Mouse (Mus musculus) lung, embryonic 15.5 days (tissue): ENCODE measurements at regions not wholly inside any gene's neighbourhood (a gene's known extent, or its start where the extent isn't known, plus 50 kb on each side); places are given as distances from the start of the nearest gene placed in this dataset.

Experiments used
- ATAC-seq: fragments of 200-750 bp; cut with Nextera tagmentation; 2 replicates; pipeline ENCODE4 v1.8.0; 2017; ENCODE audit warnings: moderate number of reproducible peaks, borderline replicate concordance; ENCODE audit not compliant: low FRiP score, low TSS enrichment; ENCODE audit errors: extremely low read depth
- H3K27ac ChIP-seq: fragments of 300-500 bp; sonication (generic); 2 replicates; pipeline ENCODE4 v1.5.1; 2015; ENCODE audit warnings: moderate library complexity, mild to moderate bottlenecking, inconsistent platforms
- H3K27me3 ChIP-seq: fragments of 300-500 bp; sonication (generic); 2 replicates; pipeline ENCODE4 v1.6.1; 2015; ENCODE audit warnings: inconsistent platforms
- H3K36me3 ChIP-seq: fragments of 300-500 bp; sonication (generic); 2 replicates; pipeline ENCODE4 v1.6.1; 2015; ENCODE audit warnings: inconsistent platforms
- H3K4me1 ChIP-seq: fragments of 300-500 bp; sonication (generic); 2 replicates; pipeline ENCODE4 v1.6.1; 2015; ENCODE audit warnings: inconsistent platforms
- H3K4me2 ChIP-seq: fragments of 300-500 bp; sonication (generic); 2 replicates; pipeline ENCODE4 v1.6.1; 2015; ENCODE audit warnings: inconsistent platforms, mild to moderate bottlenecking, moderate library complexity
- H3K4me3 ChIP-seq: fragments of 300-500 bp; sonication (generic); 2 replicates; pipeline ENCODE4 v1.5.1; 2015; ENCODE audit warnings: mild to moderate bottlenecking, inconsistent platforms
- H3K9ac ChIP-seq: fragments of 300-500 bp; sonication (generic); 2 replicates; pipeline ENCODE4 v1.6.1; 2015; ENCODE audit warnings: inconsistent platforms
- H3K9me3 ChIP-seq: fragments of 300-500 bp; sonication (generic); 2 replicates; pipeline ENCODE4 v1.6.1; 2016; ENCODE audit warnings: inconsistent platforms
- WGBS: fragments of 180-500 bp; shearing (Covaris S2); methylation state at CpG from one replicate; pipeline ENCODE4 v1.1.7; 2015; 5-methylcytosine and 5-hydroxymethylcytosine counted together

- H3K27me3 ChIP-seq: no peaks in the 10 kb centered on the region
- no peak overlapping the region for H3K4me2 ChIP-seq
- no peak for ATAC-seq
- H3K4me3 ChIP-seq: no peak overlapping the region
- WGBS: 65% methylated on average over 7 of the region's 7 CpGs
- H3K4me1 ChIP-seq: 0 out of 2 replicates have a peak, but pooled peaks cover 4% of the 10 kb centered on the region
- no peaks in the 10 kb centered on the region for H3K36me3 ChIP-seq
- no peak overlapping the region for H3K9ac ChIP-seq
- no peak overlapping the region for H3K27ac ChIP-seq
- no peaks in the 10 kb centered on the region for H3K9me3 ChIP-seq
Measured at GRCm38 (mm10) chr11:19809359-19809758, 114.8 kb upstream of the Spred2 start.

- H3K9ac ChIP-seq: no peak overlapping the region
- no peaks in the 10 kb centered on the region for H3K9me3 ChIP-seq
- no peak for ATAC-seq
- WGBS: 33% methylated on average over 11 of the region's 12 CpGs
- no peaks in the 10 kb centered on the region for H3K36me3 ChIP-seq
- no peaks in the 10 kb centered on the region for H3K27me3 ChIP-seq
- no peak overlapping the region for H3K4me3 ChIP-seq
- no peak overlapping the region for H3K4me2 ChIP-seq
- H3K4me1 ChIP-seq: 0 out of 2 replicates have a peak, but pooled peaks cover 4% of the 10 kb centered on the region
- H3K27ac ChIP-seq: no peak overlapping the region
Measured at GRCm38 (mm10) chr11:19811271-19811991, 112.7 kb upstream of the Spred2 start.

- Histone ChIP-seq H3K9ac (no peak overlapping the region), H3K4me3 (no peak overlapping the region), H3K4me1 (0 out of 2 replicates have a peak, but pooled peaks cover 4% of the 10 kb centered on the region), H3K36me3 (no peaks in the 10 kb centered on the region), H3K4me2 (no peak overlapping the region), H3K27me3 (no peaks in the 10 kb centered on the region), H3K9me3 (no peaks in the 10 kb centered on the region), H3K27ac (no peak overlapping the region)
- no peak for ATAC-seq
- WGBS: 22% methylated on average over 10 of the region's 10 CpGs
Measured at GRCm38 (mm10) chr11:19811992-19812690, 112.0 kb upstream of the Spred2 start.

DNA sequence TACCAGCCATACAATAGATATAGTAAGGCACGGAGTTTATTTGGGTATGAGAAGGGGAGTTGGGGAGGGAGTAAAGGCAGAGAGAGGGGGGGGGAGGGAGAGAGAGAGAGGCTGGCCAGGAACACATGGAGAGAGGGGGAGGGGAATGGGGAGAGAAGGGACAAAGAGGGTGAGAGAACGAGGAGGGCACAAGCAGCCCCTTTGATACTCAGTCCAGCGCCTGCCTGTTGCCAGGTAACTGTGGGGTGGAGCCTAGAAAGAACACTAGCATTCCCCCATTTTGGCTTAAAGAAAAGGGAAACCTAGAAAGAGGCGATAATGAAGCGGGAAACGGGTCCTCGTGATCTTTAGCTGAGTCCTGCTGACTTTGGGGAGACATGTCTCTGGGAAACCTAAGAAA, 110.6 kb upstream of the Spred2 start:
- no peak for ATAC-seq

DNA sequence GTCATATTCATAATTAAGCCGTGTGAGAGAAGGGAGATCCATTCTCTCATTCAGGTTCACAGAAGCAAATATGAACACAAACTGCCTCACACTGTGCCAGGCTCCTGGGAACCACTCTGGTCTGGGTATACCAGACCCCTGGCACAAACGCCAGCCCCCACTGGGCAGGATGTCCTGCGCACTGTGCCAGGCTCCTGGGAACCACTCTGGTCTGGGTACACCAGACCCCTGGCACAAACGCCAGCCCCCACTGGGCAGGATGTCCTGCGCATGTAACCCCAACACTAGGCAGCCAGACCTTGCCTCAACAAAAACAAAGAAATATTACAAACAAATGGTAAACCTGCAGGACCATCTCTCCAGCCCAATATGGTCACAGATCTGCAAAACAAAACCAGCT, 101.2 kb upstream of the Spred2 start:
- H3K9me3 ChIP-seq: no peaks in the 10 kb centered on the region
- H3K27ac ChIP-seq: no peak overlapping the region
- H3K36me3 ChIP-seq: no peaks in the 10 kb centered on the region
- 75% methylated on average over 5 of the region's 5 CpGs for WGBS
- H3K9ac ChIP-seq: no peak overlapping the region
- no peak for ATAC-seq
- no peaks in the 10 kb centered on the region for H3K27me3 ChIP-seq
- no peak overlapping the region for H3K4me3 ChIP-seq
- 0 out of 2 replicates have a peak, but pooled peaks cover 6% of the 10 kb centered on the region for H3K4me1 ChIP-seq
- 0 out of 2 replicates have a peak overlapping the region, but pooled peaks have one; percentile 37 for H3K4me2 ChIP-seq

More for the DNA sequence above, 110.6 kb upstream of the Spred2 start:
- Histone ChIP-seq H3K4me2 (no peak overlapping the region), H3K27me3 (no peaks in the 10 kb centered on the region), H3K27ac (no peak overlapping the region), H3K4me1 (0 out of 2 replicates have a peak, but pooled peaks cover 4% of the 10 kb centered on the region), H3K4me3 (no peak overlapping the region), H3K9ac (no peak overlapping the region), H3K36me3 (no peaks in the 10 kb centered on the region), H3K9me3 (no peaks in the 10 kb centered on the region)
- 68% methylated on average over 7 of the region's 7 CpGs for WGBS

DNA sequence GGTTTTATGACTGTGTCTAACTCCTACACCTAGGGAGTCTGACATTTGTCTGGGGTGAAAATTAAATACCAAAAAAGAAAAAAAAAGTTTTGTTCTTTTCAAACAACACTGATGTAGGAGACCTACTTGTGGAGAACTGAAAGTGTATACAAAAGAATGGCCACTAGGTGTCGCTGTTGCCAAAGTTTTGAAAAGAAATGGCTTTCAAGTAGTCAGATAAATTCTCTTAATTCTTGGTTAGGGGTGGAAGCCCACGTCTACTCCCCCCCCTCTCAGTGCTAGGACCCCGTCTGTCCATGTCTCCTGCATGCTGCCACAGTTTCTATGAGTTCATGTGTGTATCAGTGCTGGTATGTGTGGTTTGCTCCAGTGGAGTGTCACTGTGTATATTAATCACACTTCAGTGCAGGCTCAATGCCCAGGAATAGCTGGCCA, 100.7 kb upstream of the Spred2 start:
- H3K27ac ChIP-seq: no peak overlapping the region
- H3K4me2 ChIP-seq: peak overlapping the region; percentile 37; the same call in 1 of the 2 replicates
- H3K27me3 ChIP-seq: no peaks in the 10 kb centered on the region
- H3K9me3 ChIP-seq: no peaks in the 10 kb centered on the region
- peaks cover 11% of the 10 kb centered on the region; the same call in 1 of the 2 replicates for H3K4me1 ChIP-seq
- H3K9ac ChIP-seq: no peak overlapping the region
- peak; percentile 56 for ATAC-seq
- under 1% methylated on average over 3 of the region's 3 CpGs for WGBS
- H3K4me3 ChIP-seq: no peak overlapping the region
- no peaks in the 10 kb centered on the region for H3K36me3 ChIP-seq

DNA sequence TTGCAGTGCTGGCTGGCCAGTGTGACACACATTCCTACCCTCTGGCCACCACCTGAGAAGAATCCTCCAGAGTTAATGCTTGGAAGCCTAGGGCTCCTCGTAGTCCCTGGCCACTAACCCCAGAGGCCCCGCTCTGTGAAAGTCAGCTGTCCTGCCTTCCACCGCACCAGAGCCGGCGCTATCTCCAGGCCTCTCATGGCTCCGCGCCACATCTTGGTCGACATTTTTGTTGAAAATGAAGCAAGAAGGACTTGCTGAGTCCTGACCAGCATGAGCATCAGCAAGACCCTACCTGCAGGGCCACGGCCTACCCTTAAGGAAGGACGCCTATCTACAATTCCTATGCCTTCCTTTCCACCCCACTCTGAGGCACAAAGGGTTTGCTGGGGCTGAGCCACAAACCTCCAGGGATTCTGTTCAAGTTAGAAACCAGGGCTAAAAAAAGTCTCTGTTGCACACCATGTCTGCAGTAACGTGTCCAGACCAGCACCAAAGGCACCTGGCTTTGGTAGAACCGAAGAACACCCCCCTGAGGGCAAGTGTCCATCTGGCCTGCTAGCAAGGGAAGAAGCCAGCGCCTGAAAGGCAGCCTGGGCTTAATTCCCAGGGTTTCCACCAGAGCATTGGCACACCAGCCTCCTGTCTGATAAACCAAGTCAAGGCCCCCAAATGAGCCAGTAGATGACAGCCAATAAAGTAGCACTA, 97.5 kb upstream of the Spred2 start:
- H3K4me3 ChIP-seq: no peak overlapping the region
- no peaks in the 10 kb centered on the region for H3K9me3 ChIP-seq
- no peak overlapping the region for H3K27ac ChIP-seq
- 81% methylated on average over 13 of the region's 13 CpGs for WGBS
- no peak overlapping the region for H3K4me2 ChIP-seq
- H3K4me1 ChIP-seq: peaks cover 24% of the 10 kb centered on the region
- H3K36me3 ChIP-seq: no peaks in the 10 kb centered on the region
- no peak for ATAC-seq
- H3K9ac ChIP-seq: no peak overlapping the region
- H3K27me3 ChIP-seq: no peaks in the 10 kb centered on the region

DNA sequence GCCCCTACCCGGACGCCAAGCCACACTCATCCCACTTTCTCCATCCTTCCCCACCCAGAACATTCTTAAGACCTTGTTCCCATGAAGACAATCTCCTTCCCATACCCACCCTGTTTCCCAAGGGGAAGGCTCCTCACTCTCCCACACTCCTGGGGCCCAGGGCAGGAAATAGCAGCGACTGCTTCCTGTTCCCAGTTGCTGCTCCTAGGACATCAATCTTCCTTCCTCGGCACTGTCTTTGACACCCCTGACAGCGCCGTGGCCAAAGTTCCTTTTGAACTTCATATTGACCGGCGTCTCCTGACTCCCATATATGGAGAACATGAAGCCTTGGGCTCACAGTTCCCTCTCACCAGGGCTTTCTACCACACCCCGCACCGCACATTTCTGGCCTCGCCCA, 96.2 kb upstream of the Spred2 start:
- Histone ChIP-seq H3K4me3 (no peak overlapping the region), H3K4me2 (peak overlapping the region; percentile 13; the same call in 1 of the 2 replicates), H3K36me3 (no peaks in the 10 kb centered on the region), H3K27me3 (no peaks in the 10 kb centered on the region), H3K9me3 (no peaks in the 10 kb centered on the region), H3K27ac (peak overlapping the region; percentile 61), H3K4me1 (peaks cover 24% of the 10 kb centered on the region), H3K9ac (no peak overlapping the region)
- WGBS: 45% methylated on average over 11 of the region's 11 CpGs
- ATAC-seq: peak; percentile 27; the same call in 1 of the 2 replicates

DNA sequence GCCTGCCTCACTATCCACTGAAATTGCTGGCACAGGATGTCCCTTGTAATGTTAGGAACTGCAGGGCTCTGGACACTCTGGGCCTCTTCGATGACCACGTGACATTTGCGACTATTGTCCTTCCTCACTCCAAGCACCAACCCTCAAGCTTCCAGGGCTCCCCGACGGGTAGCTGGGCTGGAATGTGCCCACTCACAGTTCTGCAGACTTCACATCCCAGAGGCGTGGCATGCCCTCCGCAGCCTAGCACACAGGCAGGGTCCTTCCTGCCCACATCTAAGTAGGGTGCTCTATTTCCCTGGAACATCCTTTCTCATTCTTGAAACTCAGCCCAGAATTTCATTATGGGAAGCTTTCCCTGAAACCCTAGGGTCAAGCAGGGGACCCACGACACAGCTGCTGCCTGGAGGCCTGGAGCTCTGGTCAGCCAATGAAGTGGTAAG, 95.2 kb upstream of the Spred2 start:
- ATAC-seq: peak; percentile 43; the same call in 1 of the 2 replicates
- H3K4me2 ChIP-seq: no peak overlapping the region
- H3K36me3 ChIP-seq: no peaks in the 10 kb centered on the region
- no peak overlapping the region for H3K4me3 ChIP-seq
- H3K27me3 ChIP-seq: no peaks in the 10 kb centered on the region
- WGBS: 47% methylated on average over 8 of the region's 8 CpGs
- H3K9ac ChIP-seq: no peak overlapping the region
- no peaks in the 10 kb centered on the region for H3K9me3 ChIP-seq
- peak overlapping the region; percentile 42; the same call in 1 of the 2 replicates for H3K27ac ChIP-seq
- peaks cover 20% of the 10 kb centered on the region for H3K4me1 ChIP-seq

DNA sequence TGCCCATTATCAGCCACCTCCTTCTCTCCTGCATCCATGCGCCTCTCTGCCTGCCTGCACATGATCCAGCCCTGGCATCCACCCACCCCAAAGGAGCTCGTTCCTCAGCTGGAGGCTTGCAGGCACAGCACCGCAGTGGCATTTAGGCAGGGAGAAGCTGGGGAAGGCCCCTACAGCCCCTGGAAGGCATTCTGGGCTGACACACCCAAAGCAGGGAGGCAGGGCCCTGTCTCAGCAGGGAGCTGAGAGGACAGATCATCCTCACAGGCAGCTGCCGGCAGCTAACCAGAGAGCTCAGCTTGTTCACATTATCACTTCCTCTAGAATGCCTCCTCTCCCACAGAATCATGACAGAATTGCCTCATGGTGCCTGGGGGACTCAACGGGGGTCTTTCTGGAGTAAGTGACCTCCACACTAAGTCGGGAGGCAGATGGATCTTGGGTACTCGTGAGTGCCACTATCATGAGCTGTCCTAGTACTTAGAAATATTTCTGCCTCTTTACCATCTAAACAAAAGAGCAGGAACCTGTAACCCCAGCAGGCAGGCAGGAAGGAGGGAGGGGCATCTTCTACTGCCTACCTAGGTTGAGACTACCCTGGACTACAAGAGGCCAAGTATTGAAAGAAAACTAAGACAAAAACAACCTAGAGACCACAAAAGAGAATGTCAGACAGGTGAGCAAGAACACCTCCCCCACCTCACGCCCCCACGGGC, 94.5 kb upstream of the Spred2 start:
- Histone ChIP-seq H3K4me1 (peaks cover 20% of the 10 kb centered on the region), H3K36me3 (no peaks in the 10 kb centered on the region), H3K4me3 (no peak overlapping the region), H3K4me2 (no peak overlapping the region), H3K9ac (no peak overlapping the region), H3K9me3 (no peaks in the 10 kb centered on the region), H3K27ac (0 out of 2 replicates have a peak overlapping the region, but pooled peaks have one; percentile 42), H3K27me3 (no peaks in the 10 kb centered on the region)
- 34% methylated on average over 9 of the region's 9 CpGs for WGBS
- no peak for ATAC-seq
